Mouse (Mus musculus) CH12.LX (cell line): ENCODE measurements around the gene Gusb. TPM values are rescaled to one million over a fixed set of nuclear protein-coding genes. Genes with fewer than 3 reads are reported as not detected.

Experiments used
- DNase-seq: peaks from one replicate; pipeline ENCODE4 v3.0.0-alpha.2; 2013; ENCODE audit errors: extremely low read depth
- H3K27ac ChIP-seq: 2 replicates; pipeline ENCODE4 v1.5.1; 2012; ENCODE audit warnings: low read depth, mild to moderate bottlenecking, control low read depth, moderate library complexity; ENCODE audit not compliant: insufficient read depth
- H3K27me3 ChIP-seq: replicated peaks from 2 replicates; pipeline ENCODE3; 2012; ENCODE audit warnings: inconsistent platforms
- H3K36me3 ChIP-seq, 2 experiments: replicated peaks in 1 of 2; 2 replicates each; pipeline versions ENCODE3 to v1.6.1; 2012; ENCODE audit warnings: inconsistent platforms in 1 of 2, low read length in 1 of 2, mild to moderate bottlenecking in 1 of 2, mixed read lengths in 1 of 2, moderate library complexity in 1 of 2; ENCODE audit not compliant: control insufficient read depth in 1 of 2, insufficient read depth in 1 of 2
- H3K4me1 ChIP-seq, 2 experiments: 2 replicates each; pipeline ENCODE4 v1.6.1; 2012; ENCODE audit warnings: inconsistent platforms in 1 of 2, moderate library complexity in 1 of 2; ENCODE audit not compliant: insufficient read depth in 2 of 2, control insufficient read depth in 1 of 2
- H3K4me2 ChIP-seq: 2 replicates; pipeline ENCODE4 v1.6.1; 2012; ENCODE audit warnings: low read depth, mild to moderate bottlenecking, control low read depth; ENCODE audit not compliant: poor library complexity, insufficient read depth, severe bottlenecking
- H3K4me3 ChIP-seq, 3 experiments: fragments of 150-350 bp in 1 of 3; sonication (generic) in 1 of 3; replicated peaks in 1 of 3; 2 replicates each; pipeline versions ENCODE3 to v1.5.1; 2011 to 2012; ENCODE audit warnings: low read depth in 2 of 3, low read length in 2 of 3, mild to moderate bottlenecking in 2 of 3, moderate library complexity in 2 of 3, control low read depth in 1 of 3, improper control_type of control experiment in 1 of 3, inconsistent platforms in 1 of 3, mixed read lengths in 1 of 3; ENCODE audit not compliant: poor library complexity in 1 of 3
- H3K79me2 ChIP-seq: replicated peaks from 2 replicates; pipeline ENCODE4 v1.6.1; 2012; ENCODE audit warnings: mild to moderate bottlenecking, moderate library complexity; ENCODE audit not compliant: control insufficient read depth, poor library complexity, insufficient read depth, severe bottlenecking; ENCODE audit errors: extremely low read depth
- H3K9ac ChIP-seq: 2 replicates; pipeline ENCODE4 v1.6.1; 2012; ENCODE audit warnings: low read depth, mild to moderate bottlenecking, control low read depth, moderate library complexity; ENCODE audit not compliant: insufficient read depth
- H3K9me3 ChIP-seq: replicated peaks from 2 replicates; pipeline ENCODE3; 2012; ENCODE audit warnings: low read length, inconsistent platforms, mixed read lengths
- CHD1 ChIP-seq: IDR thresholded peaks from 2 replicates; pipeline ENCODE4 v1.6.1; 2012; ENCODE audit warnings: low read depth, low read length, improper control_type of control experiment, inconsistent platforms
- CHD2 ChIP-seq: IDR thresholded peaks from 2 replicates; pipeline ENCODE4 v1.6.1; 2011; ENCODE audit warnings: low read length, improper control_type of control experiment
- CTCF ChIP-seq, 2 experiments: IDR thresholded peaks in 1 of 2; conservative IDR thresholded peaks in 1 of 2; 2 replicates each; pipeline ENCODE4 v1.5.1; 2011 to 2012; ENCODE audit warnings: low read depth in 2 of 2, low read length in 2 of 2, improper control_type of control experiment in 1 of 2, inconsistent platforms in 1 of 2, mild to moderate bottlenecking in 1 of 2, moderate library complexity in 1 of 2
- E2F4 ChIP-seq: IDR thresholded peaks from 2 replicates; pipeline ENCODE4 v1.6.1; 2011; ENCODE audit warnings: low read depth, low read length, improper control_type of control experiment; ENCODE audit not compliant: insufficient replicate concordance
- ELF1 ChIP-seq: IDR thresholded peaks from 2 replicates; pipeline ENCODE4 v1.6.1; 2014; ENCODE audit warnings: low read depth, mild to moderate bottlenecking, inconsistent platforms, low read length, improper control_type of control experiment
- EP300 ChIP-seq: IDR thresholded peaks from 2 replicates; pipeline ENCODE4 v1.6.1; 2011; ENCODE audit warnings: low read length, improper control_type of control experiment
- ETS1 ChIP-seq: conservative IDR thresholded peaks from 2 replicates; pipeline ENCODE4 v1.6.1; 2012; ENCODE audit warnings: low read depth, mild to moderate bottlenecking, inconsistent platforms, low read length, improper control_type of control experiment, moderate library complexity
- GABPA ChIP-seq: IDR thresholded peaks from 2 replicates; pipeline ENCODE4 v1.6.1; 2012; ENCODE audit warnings: low read depth, low read length, improper control_type of control experiment, inconsistent platforms; ENCODE audit not compliant: insufficient replicate concordance
- HCFC1 ChIP-seq: IDR thresholded peaks from 2 replicates; pipeline ENCODE4 v1.6.1; 2012; ENCODE audit warnings: low read depth, mild to moderate bottlenecking, inconsistent platforms, low read length, improper control_type of control experiment
- IRF4 ChIP-seq: IDR thresholded peaks from 2 replicates; pipeline ENCODE4 v1.6.1; 2014; ENCODE audit warnings: low read depth, mild to moderate bottlenecking, inconsistent platforms, low read length, improper control_type of control experiment
- JUND ChIP-seq: conservative IDR thresholded peaks from 2 replicates; pipeline ENCODE4 v1.6.1; 2011; ENCODE audit warnings: low read depth, low read length, improper control_type of control experiment
- KAT2A ChIP-seq: IDR thresholded peaks from 2 replicates; pipeline ENCODE4 v1.6.1; 2012; ENCODE audit warnings: low read length, improper control_type of control experiment, inconsistent platforms; ENCODE audit not compliant: insufficient replicate concordance
- MAX ChIP-seq: IDR thresholded peaks from 2 replicates; pipeline ENCODE4 v1.6.1; 2011; ENCODE audit warnings: low read length, improper control_type of control experiment
- MAZ ChIP-seq: IDR thresholded peaks from 2 replicates; pipeline ENCODE4 v1.6.1; 2012; ENCODE audit warnings: low read depth, mild to moderate bottlenecking, inconsistent platforms, low read length, improper control_type of control experiment, moderate library complexity
- MEF2A ChIP-seq: IDR thresholded peaks from 2 replicates; pipeline ENCODE4 v1.6.1; 2014; ENCODE audit warnings: low read depth, mild to moderate bottlenecking, inconsistent platforms, low read length, improper control_type of control experiment, borderline replicate concordance
- MXI1 ChIP-seq: IDR thresholded peaks from 2 replicates; pipeline ENCODE4 v1.6.1; 2011; ENCODE audit warnings: mild to moderate bottlenecking, low read depth, low read length, improper control_type of control experiment
- NRF1 ChIP-seq: IDR thresholded peaks from 2 replicates; pipeline ENCODE4 v1.6.1; 2014; ENCODE audit warnings: low read depth, mild to moderate bottlenecking, inconsistent platforms, low read length, improper control_type of control experiment, moderate library complexity
- POLR2A ChIP-seq: IDR thresholded peaks from 2 replicates; pipeline ENCODE4 v1.6.1; 2011; ENCODE audit warnings: low read depth, mild to moderate bottlenecking, improper control_type of control experiment, low read length
- POLR2AphosphoS2 ChIP-seq: IDR thresholded peaks from 2 replicates; pipeline ENCODE4 v1.6.1; 2011; ENCODE audit warnings: low read depth, low read length, improper control_type of control experiment
- SIN3A ChIP-seq: IDR thresholded peaks from 2 replicates; pipeline ENCODE4 v1.6.1; 2012; ENCODE audit warnings: low read length, improper control_type of control experiment, inconsistent platforms
- TBP ChIP-seq: conservative IDR thresholded peaks from 2 replicates; pipeline ENCODE4 v1.6.1; 2011; ENCODE audit warnings: low read depth, low read length, improper control_type of control experiment
- USF1 ChIP-seq: IDR thresholded peaks from 2 replicates; pipeline ENCODE4 v1.6.1; 2014; ENCODE audit warnings: low read depth, mild to moderate bottlenecking, inconsistent platforms, low read length, improper control_type of control experiment
- ZC3H11A ChIP-seq: IDR thresholded peaks from 2 replicates; pipeline ENCODE4 v1.6.1; 2012; ENCODE audit warnings: low read depth, mild to moderate bottlenecking, inconsistent platforms, low read length, improper control_type of control experiment
- ZKSCAN1 ChIP-seq: IDR thresholded peaks from 2 replicates; pipeline ENCODE4 v1.6.1; 2012; ENCODE audit warnings: low read depth, inconsistent platforms, low read length, improper control_type of control experiment, borderline replicate concordance
- ZNF384 ChIP-seq: IDR thresholded peaks from 2 replicates; pipeline ENCODE4 v1.6.1; 2012; ENCODE audit warnings: low read depth, low read length, improper control_type of control experiment, inconsistent platforms
- dilution Hi-C: fragments of 300-500 bp; cut with MboI; formaldehyde crosslinking; loops from 2 replicates; pipeline ENCODE4 v1.14.3; 2020; ENCODE audit warnings: low sequenced_read_pairs; ENCODE audit not compliant: extremely low pct_unique_long_range_greater_than_20kb, extremely low pct_ligation_motif_present
- in situ Hi-C: fragments of 300-500 bp; cut with MboI; formaldehyde crosslinking; loops from 3 replicates; pipeline ENCODE4 v1.14.3; 2019; ENCODE audit warnings: low sequenced_read_pairs, low pct_ligation_motif_present, low pct_unique_long_range_greater_than_20kb, mixed read lengths
- polyA plus RNA-seq: library from polyadenylated mRNA; unstranded; fragments of >175 nt; gene quantifications from 2 replicates; pipeline ENCODE4 v1.2.1, GENCODE M21; 2012; ENCODE audit warnings: low read depth; ENCODE audit not compliant: insufficient read length
- total RNA-seq, 2 experiments: library from RNA; depleted of rRNA; stranded (reverse); fragments of 300-350 nt in 1 of 2; fragments of >200 nt in 1 of 2; gene quantifications; 2 replicates each; pipeline ENCODE4 v1.2.3; 2012 to 2014

Gene Gusb
- total and polyA plus RNA-seq, 3 experiments, result 73.4 to 210 (median 187) TPM

- no peak for DNase-seq
- dilution Hi-C loops, result no loop called here
- TF ChIP-seq EP300, result no peak
- no peak for TF ChIP-seq CHD2
- no peak for TF ChIP-seq GABPA
- no peak for TF ChIP-seq ZKSCAN1
- no peak for TF ChIP-seq MAX
- TF ChIP-seq ZNF384, result no peak
- no peak for TF ChIP-seq HCFC1
- no peak for TF ChIP-seq IRF4
- no peak for TF ChIP-seq POLR2A
- no peak for TF ChIP-seq KAT2A
- TF ChIP-seq MEF2A, result no peak
- TF ChIP-seq JUND, result no peak
- TF ChIP-seq ELF1, result no peak
- no peak for TF ChIP-seq CHD1
- TF ChIP-seq ETS1, result no peak
- TF ChIP-seq SIN3A, result no peak
- TF ChIP-seq TBP, result no peak
- TF ChIP-seq USF1, result no peak
- TF ChIP-seq, all 38 proteins: peak for 0
- in situ Hi-C loops, result no loop called here
- no peak overlapping the region for H3K27ac ChIP-seq
- H3K36me3 ChIP-seq, result peaks cover 49 to 76% of the 10 kb centered on the region in 2 experiments
- no peaks in the 10 kb centered on the region for H3K9me3 ChIP-seq
- peaks cover 0 to 30% of the 10 kb centered on the region in 2 experiments; a peak in 2 of 4 replicates for H3K4me1 ChIP-seq
- no peak overlapping the region for H3K4me2 ChIP-seq
- H3K79me2 ChIP-seq, result no peaks in the 10 kb centered on the region
- no peaks in the 10 kb centered on the region for H3K27me3 ChIP-seq
- H3K4me3 ChIP-seq, result no peak overlapping the region
- no peak overlapping the region for H3K9ac ChIP-seq
These were observed 49.7 kb upstream of the Gusb start for GRCm38 (mm10) chr5:130052510-130052909.

- no peak overlapping the region for H3K4me2 ChIP-seq
- no peak overlapping the region for H3K4me3 ChIP-seq
These were observed 48.4 kb upstream of the Gusb start for GRCm38 (mm10) chr5:130051073-130051860.

More at GRCm38 (mm10) chr5:130051073-130051860, 48.4 kb upstream of the Gusb start:
- no peak overlapping the region for H3K27ac ChIP-seq
- no peak overlapping the region for H3K9ac ChIP-seq
- H3K4me1 ChIP-seq, result peaks cover 0 to 30% of the 10 kb centered on the region in 2 experiments; a peak in 2 of 4 replicates
- H3K9me3 ChIP-seq, result no peaks in the 10 kb centered on the region
- no peak for TF ChIP-seq NRF1
- TF ChIP-seq USF1, result no peak
- no peak for TF ChIP-seq GABPA
- no peak for TF ChIP-seq POLR2A
- TF ChIP-seq CTCF (conservative IDR thresholded peaks at IDR 0.05 in 1 of 2, IDR thresholded peaks at IDR 0.05 in 1 of 2; ENCODE audit: low read depth in 2 of 2, low read length in 2 of 2), result no peak
- TF ChIP-seq POLR2AphosphoS2, result no peak
- no peak for TF ChIP-seq MEF2A
- no peak for TF ChIP-seq ELF1
- TF ChIP-seq MAZ, result no peak
- no peak for TF ChIP-seq E2F4
- TF ChIP-seq CHD2, result no peak
- no peak for TF ChIP-seq MXI1
- no peak for TF ChIP-seq HCFC1
- no peak for TF ChIP-seq ZC3H11A
- TF ChIP-seq, all 38 proteins: peak for 0
- peaks cover 61 to 85% of the 10 kb centered on the region in 2 experiments for H3K36me3 ChIP-seq
- no peak for DNase-seq
- H3K27me3 ChIP-seq, result no peaks in the 10 kb centered on the region
- in situ Hi-C loops (no loop called here), dilution Hi-C loops (no loop called here)
- no peaks in the 10 kb centered on the region for H3K79me2 ChIP-seq
